Mouse (Mus musculus): ENCODE measurements at regions not wholly inside any gene's neighbourhood (a gene's known extent, or its start where the extent isn't known, plus 50 kb on each side); places are given as distances from the start of the nearest gene placed in this dataset.
A peak's percentile ranks its signal among the peaks of the same experiment; 100 is the strongest.

DNA sequence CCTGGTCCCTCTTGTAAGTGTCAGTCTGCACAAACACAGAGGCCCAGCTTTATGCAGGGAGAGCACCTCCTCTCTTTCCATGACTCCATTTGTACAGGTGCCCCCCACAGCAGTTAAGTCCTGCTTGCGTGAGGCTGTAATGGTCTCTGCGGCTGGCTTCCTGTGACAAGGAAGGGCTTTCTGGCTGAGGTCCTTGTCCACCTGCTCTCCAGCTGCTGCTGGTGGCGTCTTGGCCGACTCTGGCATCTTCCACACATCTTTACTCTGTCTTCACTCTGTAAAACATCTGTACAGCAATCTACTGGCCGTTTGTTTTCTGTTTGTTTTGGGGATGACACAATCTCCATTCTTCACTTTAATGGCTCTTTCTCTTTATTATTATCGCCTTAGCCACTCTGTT, 60.8 kb downstream of the Rpusd4 start:
- TF ChIP-seq CTCF (IDR thresholded peaks at IDR 0.05), result no peak
- 0 out of 2 replicates have a peak, but pooled peaks have one; percentile 22 for TF ChIP-seq EP300 (IDR thresholded peaks at IDR 0.05; ENCODE audit: insufficient read depth, low read depth, low read length)
- TF ChIP-seq POLR2A (IDR thresholded peaks at IDR 0.05; ENCODE audit: insufficient read depth, low read depth, low read length), result no peak

Measured in heart, adult 2 months (tissue).